Mouse (Mus musculus): Measurements from ENCODE around the gene Cdh23.

The Cdh23 gene

DNA sequence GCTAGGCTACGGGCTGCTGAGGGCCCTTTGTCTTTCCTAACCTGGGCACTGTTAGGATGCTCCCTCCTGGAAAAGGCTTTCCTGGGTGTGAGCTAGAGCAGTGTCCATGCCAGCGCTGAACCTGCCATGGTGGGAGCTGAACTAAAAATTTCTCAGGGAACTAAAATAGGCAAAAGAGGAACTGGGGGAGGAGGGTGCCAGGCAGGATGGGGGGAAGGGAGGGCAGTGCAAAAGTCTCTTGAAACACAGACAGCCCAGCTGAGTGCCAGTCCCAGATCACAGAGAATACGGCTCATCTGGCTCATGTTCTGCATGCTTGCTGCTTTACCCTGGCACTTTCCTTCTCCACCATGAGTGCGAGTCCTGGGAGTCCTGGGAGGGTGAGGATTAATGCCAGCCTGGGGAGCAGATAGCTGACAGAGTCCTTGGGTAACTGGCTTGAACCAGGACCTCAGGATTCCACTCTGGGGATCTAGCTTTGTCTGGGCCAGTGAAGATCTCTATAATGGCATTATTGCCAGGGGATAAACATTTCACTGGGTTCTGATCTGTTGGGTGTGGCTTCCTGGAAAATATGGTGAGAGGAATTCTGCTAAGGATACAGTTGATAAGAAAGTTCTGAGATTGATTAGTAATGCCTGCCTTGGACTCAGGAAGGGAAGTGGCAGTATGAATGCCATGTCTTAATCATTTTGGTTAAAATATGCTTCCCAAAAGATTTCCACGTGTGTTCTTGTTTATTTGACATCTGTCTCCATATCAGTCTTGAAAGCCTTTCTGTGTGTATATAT, 324.5 kb downstream of the Cdh23 start:
- no peak for DNase-seq (ENCODE audit: extremely low read depth, low read depth, low spot score)

DNA sequence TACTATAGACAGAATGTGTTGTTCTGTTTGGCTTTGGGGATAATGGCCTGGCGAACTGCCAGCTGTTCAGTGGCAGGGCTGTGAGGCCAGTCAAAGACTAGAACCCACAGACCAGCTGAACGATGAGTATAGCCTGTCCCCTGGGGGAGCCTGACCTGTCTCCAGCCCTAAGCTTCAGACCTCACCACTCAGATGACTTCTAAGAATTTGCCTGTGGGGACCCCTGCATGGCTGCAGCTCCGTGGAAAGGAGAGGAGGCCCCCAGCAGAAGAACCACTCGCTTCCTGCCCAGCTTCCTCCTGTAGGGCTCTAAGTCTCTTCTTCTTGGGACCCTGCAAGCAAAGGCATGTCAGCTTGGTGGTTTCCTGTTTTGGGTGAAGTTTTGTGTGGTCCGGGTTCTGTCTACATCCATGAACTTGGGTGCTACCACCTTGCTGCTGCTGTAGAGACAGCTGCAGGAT, 325.7 kb downstream of the Cdh23 start:
- DNase-seq (ENCODE audit: extremely low read depth, low read depth, low spot score) = no peak

DNA sequence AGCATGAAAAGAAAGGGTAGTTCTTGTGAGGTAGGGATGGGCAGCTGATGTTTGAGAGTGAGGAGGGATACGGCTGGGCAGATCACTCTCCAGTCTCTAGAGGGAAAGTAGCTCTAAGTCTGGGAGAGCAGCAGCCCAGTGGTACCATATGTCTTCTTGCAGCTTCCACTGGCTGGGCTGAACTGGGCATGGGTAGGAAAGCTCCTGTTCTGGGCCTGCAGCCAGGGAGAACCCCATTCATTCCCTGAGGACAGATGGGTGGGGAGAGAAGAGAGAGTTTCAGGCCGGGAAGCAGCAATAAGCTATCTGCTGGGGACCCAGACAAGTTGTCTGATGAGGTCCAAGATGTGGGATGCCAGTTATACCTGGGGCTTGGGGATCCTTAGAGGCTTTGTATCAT, 326.2 kb downstream of the Cdh23 start:
- no peak for DNase-seq (ENCODE audit: extremely low read depth, low read depth, low spot score)

DNA sequence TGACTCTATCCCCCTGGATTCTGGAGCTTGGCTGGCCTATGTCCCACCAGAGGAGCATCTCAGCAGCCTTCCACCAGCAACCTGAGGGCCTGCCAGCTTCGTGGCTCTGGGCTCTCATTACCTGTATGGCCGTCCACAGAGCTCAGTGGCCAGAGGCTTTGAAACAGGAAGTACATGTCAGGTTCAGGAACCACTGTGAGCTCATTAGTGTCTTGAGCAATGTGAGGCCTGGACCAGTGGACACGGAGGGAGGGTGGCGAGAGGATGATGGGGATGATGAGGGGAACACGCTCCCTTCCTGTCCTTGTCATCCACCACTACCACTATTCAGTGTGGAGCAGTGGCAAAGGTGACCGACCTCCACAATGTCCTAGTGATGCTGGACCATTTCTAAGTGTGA, 326.9 kb downstream of the Cdh23 start:
- DNase-seq (ENCODE audit: extremely low read depth, low read depth, low spot score) = no peak

DNA sequence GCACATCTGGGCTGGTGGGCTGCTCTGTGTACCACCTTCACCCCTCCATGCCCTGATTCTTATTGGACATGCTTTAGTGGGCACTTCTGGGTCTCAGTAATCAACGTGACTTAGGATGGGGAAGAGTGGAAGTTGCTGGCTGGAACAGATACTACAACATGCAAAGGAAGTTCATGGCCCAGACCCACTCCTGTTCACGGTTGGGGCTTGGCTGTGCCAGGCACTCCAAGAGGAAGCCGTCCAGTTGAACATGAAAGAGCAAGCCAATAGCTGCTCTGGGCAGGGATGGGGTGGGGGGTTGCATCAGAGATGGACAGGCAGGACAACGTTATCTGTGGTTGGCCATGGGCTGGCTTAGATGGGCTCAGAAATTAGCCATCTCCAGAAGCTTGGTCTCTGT, 328.4 kb downstream of the Cdh23 start:
- DNase-seq (ENCODE audit: extremely low read depth, low read depth, low spot score) = no peak

DNA sequence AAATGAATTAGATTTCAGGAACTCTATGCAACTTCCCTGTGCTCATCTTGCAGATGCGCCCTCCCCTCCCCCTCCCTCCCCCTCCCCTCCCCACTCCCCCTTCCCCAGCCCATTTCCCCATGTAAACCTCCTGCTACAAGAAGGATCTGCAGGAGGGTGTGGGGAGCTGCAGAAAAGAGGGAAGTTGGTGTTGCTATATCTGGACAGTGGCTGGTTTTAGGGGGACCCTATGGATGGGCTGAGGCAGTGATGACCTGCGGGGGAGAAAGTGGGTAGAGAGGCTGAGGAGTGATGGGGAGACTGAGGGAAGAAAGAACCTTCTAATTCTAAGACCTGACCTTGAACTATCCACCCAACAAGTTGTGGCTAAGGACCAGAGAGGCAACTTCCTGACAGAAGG, 329.1 kb downstream of the Cdh23 start:
- no peak for DNase-seq (ENCODE audit: extremely low read depth, low read depth, low spot score)

DNA sequence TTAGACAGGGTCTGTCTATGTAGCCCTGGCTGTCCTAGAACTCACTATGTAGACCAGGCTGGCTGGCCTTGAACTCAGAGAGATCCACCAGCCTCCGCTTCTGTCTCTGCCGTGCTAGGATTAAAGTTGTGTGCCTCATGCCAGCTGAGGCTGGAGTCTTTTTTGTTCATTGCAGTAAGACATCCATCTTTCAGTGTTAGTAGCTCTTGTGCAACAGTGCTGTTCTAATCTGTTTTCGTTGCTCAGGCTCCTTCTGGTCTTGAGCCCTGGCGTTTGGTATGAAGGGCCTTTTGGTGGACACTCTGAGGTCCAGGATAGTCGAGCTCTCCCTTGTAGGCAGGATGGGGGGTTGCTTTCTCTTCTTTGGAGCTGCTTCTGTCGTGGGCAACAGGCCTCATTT, 332.9 kb downstream of the Cdh23 start:
- DNase-seq (ENCODE audit: extremely low read depth, low read depth, low spot score) = no peak

DNA sequence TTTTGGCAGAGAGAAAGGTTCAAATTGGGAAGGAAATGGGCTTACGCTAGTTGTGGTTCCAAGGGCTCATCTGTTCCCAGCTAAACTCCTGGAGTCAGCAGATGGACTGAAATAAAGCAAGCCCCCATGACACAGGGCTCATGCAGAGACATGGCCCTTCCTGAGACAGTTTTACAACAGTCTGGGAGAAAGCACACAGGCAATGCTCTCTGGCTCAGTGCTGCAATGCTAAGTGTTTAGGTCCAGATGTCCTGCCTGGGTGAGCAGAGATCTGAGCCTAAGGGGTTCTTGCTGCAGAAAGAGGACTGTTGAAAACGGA, 334.0 kb downstream of the Cdh23 start:
- no peak for DNase-seq (ENCODE audit: extremely low read depth, low read depth, low spot score)

DNA sequence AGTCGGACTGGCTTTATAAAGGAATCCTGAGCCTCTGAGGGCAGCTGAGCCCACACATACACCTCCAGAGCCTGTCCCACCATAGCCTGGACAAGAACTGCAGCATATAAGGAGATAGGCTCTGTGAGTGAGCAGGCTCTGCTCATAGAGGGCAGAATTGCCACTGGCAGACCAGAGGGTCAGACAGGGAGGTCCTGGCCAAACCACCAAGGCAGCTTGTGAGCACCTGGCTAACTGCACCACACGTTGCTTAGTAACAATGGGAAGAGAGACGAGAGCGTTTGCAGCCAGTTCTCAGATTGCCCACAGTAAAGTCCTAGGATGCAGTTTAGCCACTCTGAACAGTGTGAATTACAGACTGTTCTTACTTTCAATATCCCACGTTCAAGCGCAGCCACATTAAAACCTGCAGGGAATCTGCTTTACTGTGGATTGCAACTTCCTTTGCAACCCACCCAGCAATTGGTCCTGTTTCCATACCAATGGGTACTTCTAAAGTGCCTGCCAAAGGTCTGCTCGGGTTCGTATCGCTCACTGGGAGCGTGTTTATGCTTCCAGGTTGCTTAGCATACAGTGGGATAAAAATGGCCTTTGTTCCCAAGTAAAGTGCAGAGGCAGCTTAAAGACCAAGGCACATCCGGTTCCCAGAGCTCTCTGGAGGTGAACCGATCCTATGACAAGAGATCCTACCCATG, 334.5 kb downstream of the Cdh23 start:
- no peak for DNase-seq (ENCODE audit: extremely low read depth, low read depth, low spot score)

DNA sequence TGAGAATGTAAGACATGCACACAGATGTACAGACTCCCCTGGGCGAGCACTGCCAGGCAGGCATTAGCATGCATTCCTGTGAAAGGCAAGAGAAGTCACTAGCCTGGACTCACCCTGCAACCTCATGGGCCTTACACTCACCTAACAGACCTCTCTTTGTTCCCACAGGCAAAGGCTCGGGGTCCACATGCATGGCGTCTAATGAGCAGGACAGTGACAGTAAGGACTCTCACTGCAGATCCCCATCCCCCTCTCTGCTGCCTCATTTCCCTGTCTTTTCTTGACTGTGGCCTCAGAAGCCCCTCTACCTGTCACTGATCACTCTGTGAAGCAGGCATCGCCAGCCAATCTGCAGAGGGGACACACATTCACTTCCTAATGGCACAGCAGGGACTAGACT, 337.5 kb downstream of the Cdh23 start:
- no peak for DNase-seq (ENCODE audit: extremely low read depth, low read depth, low spot score)

DNA sequence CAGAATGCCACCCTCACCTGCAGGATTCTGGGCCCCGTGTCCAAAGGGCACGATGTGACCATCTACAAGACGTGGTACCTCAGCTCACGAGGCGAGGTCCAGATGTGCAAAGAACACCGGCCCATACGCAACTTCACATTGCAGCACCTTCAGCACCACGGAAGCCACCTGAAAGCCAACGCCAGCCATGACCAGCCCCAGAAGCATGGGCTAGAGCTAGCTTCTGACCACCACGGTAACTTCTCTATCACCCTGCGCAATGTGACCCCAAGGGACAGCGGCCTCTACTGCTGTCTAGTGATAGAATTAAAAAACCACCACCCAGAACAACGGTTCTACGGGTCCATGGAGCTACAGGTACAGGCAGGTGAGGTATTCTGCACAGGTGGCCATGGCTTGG, 338.4 kb downstream of the Cdh23 start:
- DNase-seq (ENCODE audit: extremely low read depth, low read depth, low spot score) = no peak

DNA sequence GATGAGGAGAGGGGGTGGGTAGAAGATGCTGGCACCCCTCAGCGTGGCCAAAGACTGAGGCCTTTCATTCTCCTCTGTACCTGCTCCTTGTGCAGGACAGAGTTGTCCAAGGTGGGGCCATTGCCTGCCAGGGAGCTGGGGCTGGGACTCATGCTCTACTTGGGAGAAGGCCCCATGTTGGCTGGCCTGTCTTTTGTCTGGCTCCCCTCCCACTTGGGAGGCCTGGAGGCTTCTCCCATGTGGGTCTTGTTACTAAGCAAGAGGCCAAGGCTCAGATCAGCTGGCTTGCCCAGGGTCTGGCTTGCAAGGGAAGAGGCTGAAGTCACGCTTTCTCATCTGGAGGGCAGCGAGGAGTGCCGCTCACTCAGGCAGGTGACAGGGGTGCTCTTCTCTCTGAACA, 338.8 kb downstream of the Cdh23 start:
- no peak for DNase-seq (ENCODE audit: extremely low read depth, low read depth, low spot score)

DNA sequence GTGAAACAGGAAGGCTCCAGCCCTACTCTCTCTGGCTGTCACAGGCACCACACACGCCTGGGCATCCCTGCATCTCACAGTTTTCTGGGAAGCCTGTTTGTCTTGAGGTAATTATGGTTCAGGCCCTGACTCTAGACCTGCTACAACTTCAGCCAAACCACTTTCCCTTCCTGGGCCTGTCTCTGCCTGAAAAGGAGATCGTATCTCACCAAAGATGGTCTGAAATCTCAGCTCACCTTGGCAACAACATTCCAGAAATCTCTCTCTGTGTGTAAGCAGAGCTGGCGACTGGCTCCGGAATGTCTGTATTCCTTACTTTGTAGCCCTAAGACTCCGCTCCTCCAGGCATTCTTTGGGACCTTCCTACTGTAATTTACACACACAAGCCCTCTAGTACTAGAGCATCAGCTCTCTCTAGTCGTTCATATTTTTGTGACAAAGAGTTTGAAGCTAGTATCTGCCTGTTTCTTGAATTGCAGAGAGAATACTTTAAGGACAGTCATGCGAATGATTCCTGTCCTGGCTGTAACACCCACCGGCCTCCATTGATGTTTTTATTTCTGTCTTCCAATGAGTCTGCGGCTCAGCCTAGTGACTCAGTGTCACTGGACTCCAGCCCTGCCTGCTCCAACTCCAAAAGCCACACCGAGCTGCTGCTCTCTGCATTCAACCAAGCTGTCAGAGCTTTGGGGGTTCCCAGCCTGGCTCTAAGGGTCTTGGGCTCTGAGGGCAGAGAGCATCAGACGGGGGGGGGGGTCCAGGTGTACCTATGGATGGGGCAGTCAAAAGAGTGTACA, 341.2 kb downstream of the Cdh23 start:
- peak; percentile 83 for DNase-seq (ENCODE audit: extremely low read depth, low read depth, low spot score)

DNA sequence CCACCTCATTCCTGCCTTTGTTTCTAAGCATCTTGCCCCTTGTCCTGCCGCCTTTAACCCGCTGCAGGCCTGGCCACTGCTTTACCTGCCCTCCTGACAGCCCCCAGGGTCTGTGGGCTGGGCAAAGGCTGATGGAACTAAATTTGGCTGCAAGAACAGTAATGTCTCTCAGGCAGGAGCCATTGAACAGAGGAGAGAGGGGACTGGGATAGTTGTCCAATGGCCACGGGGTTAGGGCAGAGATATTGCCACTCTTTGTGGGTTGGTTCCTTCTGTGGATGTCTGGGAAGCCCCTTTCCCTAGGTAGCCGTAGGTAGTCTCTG, 342.3 kb downstream of the Cdh23 start:
- DNase-seq (ENCODE audit: extremely low read depth, low read depth, low spot score) = no peak

DNA sequence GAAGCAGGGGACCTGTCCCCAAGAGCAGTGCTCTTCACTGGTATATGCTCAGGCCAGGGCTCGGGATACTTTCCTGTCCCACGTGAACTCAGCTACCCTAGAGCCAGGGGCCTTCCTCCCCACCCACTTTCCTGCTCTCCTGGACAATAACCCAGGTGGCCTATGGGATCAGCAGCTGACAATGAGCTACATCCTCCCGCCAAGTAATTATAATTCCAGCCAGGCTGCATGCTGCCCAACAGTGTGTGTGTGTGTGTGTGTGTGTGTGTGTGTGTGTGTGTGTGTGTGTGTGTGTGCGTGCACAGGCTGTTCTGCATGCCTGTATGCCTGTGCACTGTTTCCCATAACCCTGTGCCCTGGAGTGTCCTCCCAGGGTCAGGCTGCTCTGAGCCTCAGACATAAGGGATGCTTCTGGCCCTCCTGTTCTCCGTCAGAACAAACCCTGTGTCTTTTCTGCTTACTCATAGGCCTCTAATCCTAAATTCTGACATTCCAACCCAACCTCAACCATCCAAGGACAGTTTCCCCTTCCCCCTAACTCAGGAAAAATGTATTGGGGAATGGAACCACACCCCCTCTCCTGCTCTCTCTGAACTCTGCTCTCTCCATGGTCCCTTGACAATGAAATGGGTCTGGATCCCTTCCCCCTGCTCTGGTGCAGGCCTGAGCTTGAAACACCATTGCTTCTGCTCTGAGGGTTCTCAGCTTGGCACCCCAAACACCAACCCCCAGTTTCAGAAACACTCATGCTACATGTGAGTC, 342.9 kb downstream of the Cdh23 start:
- DNase-seq (ENCODE audit: extremely low read depth, low read depth, low spot score) = no peak

DNA sequence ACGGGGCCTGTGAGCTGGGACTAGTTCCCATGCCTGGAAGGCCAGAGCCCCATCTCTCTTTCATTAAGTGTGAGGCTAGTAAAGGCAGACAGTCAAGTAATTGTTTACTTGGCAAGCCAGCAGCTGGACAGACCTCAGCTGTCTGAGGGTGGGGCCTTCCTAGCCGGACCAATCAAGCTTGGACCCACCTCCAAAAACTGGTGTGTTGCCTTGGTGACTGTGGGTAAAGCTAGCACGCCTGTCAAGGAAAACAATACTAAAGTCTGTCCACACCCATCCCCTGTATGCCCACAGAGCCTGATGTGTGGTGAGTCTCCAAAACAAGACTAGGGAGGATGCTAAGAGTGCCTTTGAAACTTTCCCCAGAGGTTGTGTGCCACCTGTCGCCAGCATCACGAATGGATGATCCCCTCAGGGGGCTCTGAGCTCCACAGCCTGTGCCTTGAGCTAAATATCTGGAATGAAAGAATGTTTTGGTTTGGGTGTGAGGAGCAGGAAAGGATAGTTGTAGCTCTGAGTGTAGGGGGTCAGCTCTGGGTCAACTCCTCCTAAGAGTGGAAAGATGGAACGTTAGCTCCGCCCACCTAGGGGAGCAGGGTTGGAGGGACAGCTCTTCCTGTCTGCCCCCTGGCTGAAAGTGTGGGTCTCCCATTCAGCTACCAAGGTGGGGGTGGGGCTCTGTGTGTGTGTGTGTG, 344.4 kb downstream of the Cdh23 start:
- no peak for DNase-seq (ENCODE audit: extremely low read depth, low read depth, low spot score)

DNA sequence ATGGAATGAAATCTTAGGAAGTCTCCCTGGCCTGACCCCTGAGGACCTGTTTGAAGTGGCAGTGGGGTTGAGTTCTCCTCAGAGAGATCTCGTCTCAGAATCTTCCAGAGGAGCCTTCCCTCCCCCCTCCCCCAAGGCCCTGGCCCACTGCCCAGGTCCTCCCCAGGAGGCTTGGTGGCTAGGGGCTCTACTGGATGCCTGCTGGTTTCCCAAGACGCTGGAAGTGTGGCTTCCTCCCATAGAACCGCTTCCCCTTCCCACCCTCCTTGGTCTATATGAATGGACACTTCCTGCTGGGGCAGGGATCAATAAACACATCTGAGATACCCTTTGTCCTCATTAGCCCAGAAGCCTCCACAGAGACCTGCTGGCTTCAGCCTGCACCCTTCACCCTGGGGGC, 345.0 kb downstream of the Cdh23 start:
- no peak for DNase-seq (ENCODE audit: extremely low read depth, low read depth, low spot score)

DNA sequence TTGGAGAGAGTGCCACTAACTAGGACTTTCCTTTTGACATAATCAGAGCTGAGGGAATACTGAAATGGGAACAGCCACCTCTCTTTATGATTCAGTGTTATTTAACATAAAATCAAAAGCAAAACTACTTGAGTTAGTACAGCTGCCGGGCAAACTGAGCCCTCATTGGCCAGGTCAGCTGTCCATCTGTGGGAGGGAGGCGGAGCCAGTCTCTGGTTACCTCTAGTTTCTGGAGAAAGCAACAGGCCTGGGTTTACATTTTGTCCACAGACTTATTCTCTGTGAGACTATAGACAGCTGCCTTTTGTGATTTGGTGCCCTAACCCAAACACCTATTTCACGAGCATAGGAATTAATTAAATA, 345.5 kb downstream of the Cdh23 start:
- DNase-seq (ENCODE audit: extremely low read depth, low read depth, low spot score) = no peak

DNA sequence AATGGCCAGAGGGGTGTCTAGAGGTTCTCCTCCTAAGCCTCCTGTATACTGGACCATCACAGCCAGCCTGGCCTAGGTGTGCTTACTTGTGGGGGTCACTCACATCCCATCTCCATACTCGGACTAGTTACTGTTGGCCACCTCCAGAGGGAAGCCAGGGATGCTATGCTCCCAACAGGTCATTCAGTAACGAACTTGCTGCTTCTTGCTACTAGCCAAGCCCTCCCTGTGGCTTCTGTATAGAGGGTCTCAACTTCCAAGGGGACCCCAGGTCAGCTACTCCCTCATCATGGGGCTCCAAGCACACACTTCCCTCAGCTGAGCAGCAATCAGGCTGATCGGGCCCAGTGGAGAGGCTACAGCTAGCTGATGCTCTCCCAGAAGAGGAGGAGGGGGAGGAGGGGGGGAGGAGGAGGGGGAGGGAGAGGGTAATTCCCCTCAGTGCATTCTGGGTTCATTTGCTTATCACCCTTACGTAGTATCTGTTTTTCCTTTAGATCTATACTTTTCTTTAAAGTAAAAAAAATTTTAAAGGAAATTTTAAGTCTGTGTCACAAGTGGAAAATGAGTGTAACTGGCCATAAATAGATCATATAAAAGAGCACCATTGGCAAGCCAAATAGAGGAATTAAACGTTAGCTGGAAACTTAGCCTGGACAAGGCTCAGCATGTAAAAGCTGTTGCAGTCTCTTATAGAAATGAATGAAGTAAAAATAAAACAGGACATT, 346.0 kb downstream of the Cdh23 start:
- DNase-seq (ENCODE audit: extremely low read depth, low read depth, low spot score) = no peak

DNA sequence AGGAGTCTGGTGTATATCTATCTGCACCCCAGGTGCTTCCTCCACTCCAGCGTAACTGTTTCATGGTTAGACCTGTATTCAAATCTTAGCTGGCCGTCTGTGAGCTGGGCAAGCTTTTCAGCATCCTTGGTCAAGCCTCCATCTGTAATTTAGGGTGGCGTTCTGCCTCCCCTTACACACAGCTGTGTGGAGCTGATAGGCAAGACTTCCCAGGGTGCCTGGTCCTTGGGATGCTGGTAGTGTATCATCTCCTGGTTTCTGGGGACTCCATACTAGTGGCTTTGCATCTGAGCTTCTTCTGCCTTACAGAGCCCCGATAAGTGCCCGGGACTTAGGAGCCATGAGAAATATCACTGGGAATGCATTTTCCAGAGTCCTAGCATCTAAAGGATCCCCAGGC, 346.6 kb downstream of the Cdh23 start:
- no peak for DNase-seq (ENCODE audit: extremely low read depth, low read depth, low spot score)

All from fat pad, adult 2 months (tissue).